Mouse (Mus musculus) lung, adult 2 months (tissue): ENCODE measurements around the gene Kctd20.

ENCODE experiments used
- CTCF ChIP-seq: fragments of 200-500 bp; IDR thresholded peaks from 2 replicates; pipeline ENCODE4 v1.5.1; 2011; ENCODE audit warnings: mild to moderate bottlenecking, low read length, control low read depth; ENCODE audit not compliant: insufficient read depth
- POLR2A ChIP-seq: fragments of 200-500 bp; IDR thresholded peaks from 2 replicates; pipeline ENCODE4 v1.6.1; 2011; ENCODE audit warnings: low read depth, mild to moderate bottlenecking, control low read depth, low read length, borderline replicate concordance; ENCODE audit errors: extremely low read depth

DNA sequence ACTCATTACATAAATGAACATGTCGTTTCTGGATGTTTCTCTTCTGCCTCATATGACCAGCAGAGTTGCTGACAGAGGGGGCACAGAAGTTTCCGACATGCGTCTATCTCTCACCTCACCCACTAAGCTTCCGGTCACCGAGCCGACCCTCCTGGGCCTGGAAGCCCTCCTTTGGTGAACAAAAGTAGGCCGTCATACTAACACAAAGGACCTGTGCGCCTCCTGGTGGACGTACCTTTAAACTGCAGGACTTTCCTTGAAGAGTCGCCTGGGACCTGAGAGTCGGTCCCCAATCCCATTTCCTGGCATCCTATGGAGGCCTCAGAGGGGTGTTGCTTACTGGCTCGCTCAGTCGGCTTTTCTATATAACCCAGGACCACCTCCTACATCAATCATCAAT is 25.4 kb upstream of the Kctd20 start:
- TF ChIP-seq CTCF = peak; percentile 78
- TF ChIP-seq POLR2A = no peak
